Mouse (Mus musculus) C2C12 (cell line): ENCODE results near the gene H2al1h.

Experiments used
- CTCF ChIP-seq: IDR thresholded peaks from one replicate; pipeline ENCODE4 v1.5.1; 2011; ENCODE audit not compliant: control insufficient read depth, insufficient read depth, insufficient read length
- FOSL1 ChIP-seq: IDR thresholded peaks from one replicate; pipeline ENCODE4 v1.8.0; 2011; ENCODE audit warnings: mild to moderate bottlenecking, low read length; ENCODE audit not compliant: poor library complexity, insufficient read depth, severe bottlenecking
- MAX ChIP-seq: IDR thresholded peaks from one replicate; pipeline ENCODE4 v1.6.1; 2011; ENCODE audit warnings: mild to moderate bottlenecking, control low read depth
- USF1 ChIP-seq: IDR thresholded peaks from one replicate; pipeline ENCODE4 v1.6.1; 2011; ENCODE audit warnings: low read depth, mild to moderate bottlenecking, control low read depth, moderate library complexity

GRCm38 (mm10) chrX:11288306-11288882 lies 32.9 kb upstream of the H2al1h start:
- TF ChIP-seq MAX (no peak), CTCF (no peak), USF1 (no peak), FOSL1 (no peak)
